Mouse (Mus musculus) CH12.LX (cell line): ENCODE data around the gene Sec14l1. TPM values are rescaled to one million over a fixed set of nuclear protein-coding genes. Genes with fewer than 3 reads are reported as not detected.

Source experiments
- DNase-seq: peaks from one replicate; pipeline ENCODE4 v3.0.0-alpha.2; 2013; ENCODE audit errors: extremely low read depth
- H3K27ac ChIP-seq: 2 replicates; pipeline ENCODE4 v1.5.1; 2012; ENCODE audit warnings: low read depth, mild to moderate bottlenecking, control low read depth, moderate library complexity; ENCODE audit not compliant: insufficient read depth
- H3K27me3 ChIP-seq: replicated peaks from 2 replicates; pipeline ENCODE3; 2012; ENCODE audit warnings: inconsistent platforms
- H3K36me3 ChIP-seq, 2 experiments: replicated peaks in 1 of 2; 2 replicates each; pipeline versions ENCODE3 to v1.6.1; 2012; ENCODE audit warnings: inconsistent platforms in 1 of 2, low read length in 1 of 2, mild to moderate bottlenecking in 1 of 2, mixed read lengths in 1 of 2, moderate library complexity in 1 of 2; ENCODE audit not compliant: control insufficient read depth in 1 of 2, insufficient read depth in 1 of 2
- H3K4me1 ChIP-seq, 2 experiments: 2 replicates each; pipeline ENCODE4 v1.6.1; 2012; ENCODE audit warnings: inconsistent platforms in 1 of 2, moderate library complexity in 1 of 2; ENCODE audit not compliant: insufficient read depth in 2 of 2, control insufficient read depth in 1 of 2
- H3K4me2 ChIP-seq: 2 replicates; pipeline ENCODE4 v1.6.1; 2012; ENCODE audit warnings: low read depth, mild to moderate bottlenecking, control low read depth; ENCODE audit not compliant: poor library complexity, insufficient read depth, severe bottlenecking
- H3K4me3 ChIP-seq, 3 experiments: fragments of 150-350 bp in 1 of 3; sonication (generic) in 1 of 3; replicated peaks in 1 of 3; 2 replicates each; pipeline versions ENCODE3 to v1.5.1; 2011 to 2012; ENCODE audit warnings: low read depth in 2 of 3, low read length in 2 of 3, mild to moderate bottlenecking in 2 of 3, moderate library complexity in 2 of 3, control low read depth in 1 of 3, improper control_type of control experiment in 1 of 3, inconsistent platforms in 1 of 3, mixed read lengths in 1 of 3; ENCODE audit not compliant: poor library complexity in 1 of 3
- H3K79me2 ChIP-seq: replicated peaks from 2 replicates; pipeline ENCODE4 v1.6.1; 2012; ENCODE audit warnings: mild to moderate bottlenecking, moderate library complexity; ENCODE audit not compliant: control insufficient read depth, poor library complexity, insufficient read depth, severe bottlenecking; ENCODE audit errors: extremely low read depth
- H3K9ac ChIP-seq: 2 replicates; pipeline ENCODE4 v1.6.1; 2012; ENCODE audit warnings: low read depth, mild to moderate bottlenecking, control low read depth, moderate library complexity; ENCODE audit not compliant: insufficient read depth
- H3K9me3 ChIP-seq: replicated peaks from 2 replicates; pipeline ENCODE3; 2012; ENCODE audit warnings: low read length, inconsistent platforms, mixed read lengths
- BHLHE40 ChIP-seq: IDR thresholded peaks from 2 replicates; pipeline ENCODE4 v1.6.1; 2011; ENCODE audit warnings: mild to moderate bottlenecking, low read depth, low read length, improper control_type of control experiment
- CHD1 ChIP-seq: IDR thresholded peaks from 2 replicates; pipeline ENCODE4 v1.6.1; 2012; ENCODE audit warnings: low read depth, low read length, improper control_type of control experiment, inconsistent platforms
- E2F4 ChIP-seq: IDR thresholded peaks from 2 replicates; pipeline ENCODE4 v1.6.1; 2011; ENCODE audit warnings: low read depth, low read length, improper control_type of control experiment; ENCODE audit not compliant: insufficient replicate concordance
- EP300 ChIP-seq: IDR thresholded peaks from 2 replicates; pipeline ENCODE4 v1.6.1; 2011; ENCODE audit warnings: low read length, improper control_type of control experiment
- GABPA ChIP-seq: IDR thresholded peaks from 2 replicates; pipeline ENCODE4 v1.6.1; 2012; ENCODE audit warnings: low read depth, low read length, improper control_type of control experiment, inconsistent platforms; ENCODE audit not compliant: insufficient replicate concordance
- JUND ChIP-seq: conservative IDR thresholded peaks from 2 replicates; pipeline ENCODE4 v1.6.1; 2011; ENCODE audit warnings: low read depth, low read length, improper control_type of control experiment
- MAFK ChIP-seq: IDR thresholded peaks from 2 replicates; pipeline ENCODE4 v1.6.1; 2011; ENCODE audit warnings: low read length, improper control_type of control experiment; ENCODE audit not compliant: insufficient replicate concordance
- MAX ChIP-seq: IDR thresholded peaks from 2 replicates; pipeline ENCODE4 v1.6.1; 2011; ENCODE audit warnings: low read length, improper control_type of control experiment
- MEF2A ChIP-seq: IDR thresholded peaks from 2 replicates; pipeline ENCODE4 v1.6.1; 2014; ENCODE audit warnings: low read depth, mild to moderate bottlenecking, inconsistent platforms, low read length, improper control_type of control experiment, borderline replicate concordance
- MXI1 ChIP-seq: IDR thresholded peaks from 2 replicates; pipeline ENCODE4 v1.6.1; 2011; ENCODE audit warnings: mild to moderate bottlenecking, low read depth, low read length, improper control_type of control experiment
- PAX5 ChIP-seq: IDR thresholded peaks from 2 replicates; pipeline ENCODE4 v1.6.1; 2012; ENCODE audit warnings: low read length, inconsistent platforms, mixed read lengths
- POLR2AphosphoS2 ChIP-seq: IDR thresholded peaks from 2 replicates; pipeline ENCODE4 v1.6.1; 2011; ENCODE audit warnings: low read depth, low read length, improper control_type of control experiment
- RAD21 ChIP-seq: IDR thresholded peaks from 2 replicates; pipeline ENCODE4 v1.6.1; 2011; ENCODE audit warnings: low read depth, mild to moderate bottlenecking, low read length, improper control_type of control experiment, moderate library complexity
- SMC3 ChIP-seq: IDR thresholded peaks from 2 replicates; pipeline ENCODE4 v1.6.1; 2011; ENCODE audit warnings: low read depth, low read length, improper control_type of control experiment
- TBP ChIP-seq: conservative IDR thresholded peaks from 2 replicates; pipeline ENCODE4 v1.6.1; 2011; ENCODE audit warnings: low read depth, low read length, improper control_type of control experiment
- TCF12 ChIP-seq: IDR thresholded peaks from 2 replicates; pipeline ENCODE4 v1.6.1; 2014; ENCODE audit warnings: low read depth, mild to moderate bottlenecking, inconsistent platforms, low read length, improper control_type of control experiment
- UBTF ChIP-seq: IDR thresholded peaks from 2 replicates; pipeline ENCODE4 v1.6.1; 2012; ENCODE audit warnings: low read depth, mild to moderate bottlenecking, inconsistent platforms, low read length, improper control_type of control experiment, moderate library complexity
- ZKSCAN1 ChIP-seq: IDR thresholded peaks from 2 replicates; pipeline ENCODE4 v1.6.1; 2012; ENCODE audit warnings: low read depth, inconsistent platforms, low read length, improper control_type of control experiment, borderline replicate concordance
- ZMIZ1 ChIP-seq: IDR thresholded peaks from 2 replicates; pipeline ENCODE4 v1.6.1; 2012; ENCODE audit warnings: low read depth, mild to moderate bottlenecking, inconsistent platforms, low read length, improper control_type of control experiment
- ZNF384 ChIP-seq: IDR thresholded peaks from 2 replicates; pipeline ENCODE4 v1.6.1; 2012; ENCODE audit warnings: low read depth, low read length, improper control_type of control experiment, inconsistent platforms
- dilution Hi-C: fragments of 300-500 bp; cut with MboI; formaldehyde crosslinking; loops from 2 replicates; pipeline ENCODE4 v1.14.3; 2020; ENCODE audit warnings: low sequenced_read_pairs; ENCODE audit not compliant: extremely low pct_unique_long_range_greater_than_20kb, extremely low pct_ligation_motif_present
- in situ Hi-C: fragments of 300-500 bp; cut with MboI; formaldehyde crosslinking; loops from 3 replicates; pipeline ENCODE4 v1.14.3; 2019; ENCODE audit warnings: low sequenced_read_pairs, low pct_ligation_motif_present, low pct_unique_long_range_greater_than_20kb, mixed read lengths
- polyA plus RNA-seq: library from polyadenylated mRNA; unstranded; fragments of >175 nt; gene quantifications from 2 replicates; pipeline ENCODE4 v1.2.1, GENCODE M21; 2012; ENCODE audit warnings: low read depth; ENCODE audit not compliant: insufficient read length
- total RNA-seq, 2 experiments: library from RNA; depleted of rRNA; stranded (reverse); fragments of 300-350 nt in 1 of 2; fragments of >200 nt in 1 of 2; gene quantifications; 2 replicates each; pipeline ENCODE4 v1.2.3; 2012 to 2014

Gene Sec14l1
- total and polyA plus RNA-seq, 3 experiments = 18.5 to 28.2 (median 21.5) TPM

DNA sequence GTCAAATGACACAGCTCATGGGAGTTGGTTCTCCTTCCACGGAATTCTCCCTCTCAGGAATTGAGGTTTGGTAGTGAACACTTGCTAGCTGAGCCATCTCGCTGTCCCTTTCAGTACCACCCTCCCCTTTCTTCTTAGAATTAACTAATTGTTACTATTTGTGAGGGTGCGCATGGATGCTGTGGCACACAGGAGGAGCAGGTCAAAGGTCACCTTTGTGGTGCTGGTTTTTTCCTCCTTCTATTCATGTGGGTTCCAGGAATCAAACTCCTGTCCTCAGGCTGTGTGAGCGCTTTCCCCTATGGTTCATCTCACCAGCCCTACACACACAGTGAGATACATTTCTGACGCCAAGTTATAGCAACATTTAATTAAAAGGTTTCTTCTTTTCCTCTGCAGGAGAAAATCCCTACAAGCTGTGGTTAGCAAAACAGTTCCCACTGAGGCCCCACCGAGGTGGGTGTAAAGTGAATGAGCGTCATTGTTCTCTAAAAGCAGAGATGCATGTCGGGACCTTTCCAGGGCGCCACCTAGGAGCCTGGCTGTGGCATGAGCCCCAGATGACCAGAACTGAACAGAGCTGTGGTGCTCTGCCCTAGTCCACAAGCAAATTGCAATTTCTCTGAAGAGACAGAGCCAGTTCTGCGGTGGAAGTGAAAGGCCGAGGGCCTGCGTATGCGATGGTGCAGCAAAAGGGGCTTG lies 8.2 kb upstream of the Sec14l1 start (continued):
- TF ChIP-seq BHLHE40 = no peak
- no peak for TF ChIP-seq MXI1
- no peak for TF ChIP-seq ZNF384
- no peak for TF ChIP-seq MAFK
- TF ChIP-seq UBTF = no peak
- TF ChIP-seq POLR2AphosphoS2 = no peak
- TF ChIP-seq MEF2A = no peak
- no peak for TF ChIP-seq ZMIZ1
- TF ChIP-seq SMC3 = peak; percentile 47
- no peak for TF ChIP-seq GABPA
- no peak for TF ChIP-seq PAX5
- TF ChIP-seq, all 38 proteins: peak for 5

- Histone ChIP-seq H3K9me3 (no peaks in the 10 kb centered on the region), H3K36me3 (peaks cover 0 to 4% of the 10 kb centered on the region in 2 experiments), H3K4me2 (no peak overlapping the region), H3K27me3 (peaks cover 12% of the 10 kb centered on the region)
- no peak for TF ChIP-seq TCF12
- TF ChIP-seq RAD21 = no peak
- TF ChIP-seq JUND = no peak
- no peak for TF ChIP-seq BHLHE40
- TF ChIP-seq ZNF384 = no peak
- TF ChIP-seq, all 38 proteins: peak for 0
- Histone ChIP-seq H3K4me3 (no peak overlapping the region), H3K27ac (no peak overlapping the region), H3K79me2 (no peaks in the 10 kb centered on the region), H3K4me1 (peaks cover 19 to 52% of the 10 kb centered on the region in 2 experiments), H3K9ac (no peak overlapping the region)
- in situ Hi-C loops = no loop called here
- dilution Hi-C loops = no loop called here
- no peak for DNase-seq
Observed at GRCm38 (mm10) chr11:117107837-117108236, 7.1 kb upstream of the Sec14l1 start.

- H3K27me3 ChIP-seq = peaks cover 10% of the 10 kb centered on the region
- H3K4me2 ChIP-seq = no peak overlapping the region
- in situ Hi-C loops = no loop called here
- no peak overlapping the region for H3K4me3 ChIP-seq
- dilution Hi-C loops = no loop called here
- no peak overlapping the region for H3K27ac ChIP-seq
- H3K9ac ChIP-seq = no peak overlapping the region
- TF ChIP-seq BHLHE40 (no peak), ZKSCAN1 (no peak), UBTF (no peak), PAX5 (no peak), EP300 (no peak), CHD1 (no peak), ZMIZ1 (no peak), E2F4 (no peak), MEF2A (no peak), MAX (no peak), POLR2AphosphoS2 (no peak), TBP (no peak)
- H3K79me2 ChIP-seq = no peaks in the 10 kb centered on the region
- peaks cover 0 to 4% of the 10 kb centered on the region in 2 experiments for H3K36me3 ChIP-seq
- H3K9me3 ChIP-seq = peaks cover 3% of the 10 kb centered on the region
- peaks cover 19 to 60% of the 10 kb centered on the region in 2 experiments for H3K4me1 ChIP-seq
- DNase-seq = no peak
Observed at GRCm38 (mm10) chr11:117108595-117108994, 6.4 kb upstream of the Sec14l1 start.
